Comparison of ENCODE assay signal across 25 mouse cellular contexts in the genomic region with DNA sequence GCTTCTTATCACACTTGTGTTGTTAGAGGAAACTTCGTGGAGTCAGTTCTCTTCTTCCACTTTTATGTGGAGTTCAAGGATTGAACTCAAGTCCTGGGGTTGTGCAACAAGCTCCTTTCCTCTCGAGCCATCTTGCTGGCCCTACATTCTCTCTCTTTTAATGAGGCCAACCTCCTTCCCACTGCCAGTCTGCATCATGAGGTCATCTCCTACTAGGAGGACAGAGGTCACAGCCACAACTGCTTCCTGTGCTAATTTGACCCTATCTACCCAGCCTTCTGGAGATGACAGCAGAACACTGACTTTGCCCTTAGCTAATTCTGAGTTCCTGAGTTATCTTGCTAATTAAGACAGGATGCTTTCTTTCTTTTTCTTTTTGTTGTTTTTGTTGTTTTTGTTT. TPM values are rescaled to one million over a fixed set of nuclear protein-coding genes. Genes with fewer than 3 reads are reported as not detected.
"Had no signal": no experiment of that assay in that cellular context is flagged by ENCODE, and none has a peak within 500 bp of the region (broad histone marks: within the 10 kb centered on the region; RNA-seq: fewer than 3 reads in every experiment).

No protein-coding gene starts in this region.

- H3K27ac ChIP-seq: kidney, postnatal 0 days; layer of hippocampus, adult 2 months; limb, embryonic 10.5 days; limb, embryonic 13.5 days; liver, embryonic 12.5 days; liver, embryonic 15.5 days; lung, embryonic 15.5 days; midbrain, embryonic 12.5 days; midbrain, embryonic 15.5 days; neural tube, embryonic 12.5 days; neural tube, embryonic 15.5 days; stomach, embryonic 15.5 days had no signal

- H3K4me1 ChIP-seq: limb, embryonic 10.5 days; limb, embryonic 13.5 days; lung, embryonic 15.5 days; midbrain, embryonic 12.5 days; midbrain, embryonic 15.5 days; neural tube, embryonic 12.5 days; neural tube, embryonic 15.5 days; stomach, embryonic 15.5 days had no signal

- H3K4me3 ChIP-seq: layer of hippocampus, adult 2 months; limb, embryonic 10.5 days; limb, embryonic 13.5 days; liver, embryonic 12.5 days; liver, embryonic 15.5 days; lung, embryonic 15.5 days; midbrain, embryonic 12.5 days; midbrain, embryonic 15.5 days; neural tube, embryonic 12.5 days; neural tube, embryonic 15.5 days; stomach, embryonic 15.5 days had no signal

- DNase-seq: kidney, postnatal 25 days; layer of hippocampus, adult 9-11 months; liver; lung, adult 18-20 months; lung, postnatal 10 days; lung, postnatal 36 days; right cerebral cortex, adult 18-20 months; right cerebral cortex, postnatal 14 days; right cerebral cortex, postnatal 4 days; thymus, postnatal 36 days had no signal

- ATAC-seq: liver, embryonic 12.5 days; midbrain, embryonic 15.5 days had no signal

RNA-seq across cellular contexts. Expression of gene Upk3bl, which starts 54.2 kb away (rescaled TPM):
- total RNA-seq: layer of hippocampus, adult 2 months; layer of hippocampus, postnatal 25 days; left cerebral cortex, postnatal 25 days; megakaryocyte-erythroid progenitor cell, adult 5-6 weeks had no signal
- polyA plus RNA-seq: midbrain, embryonic 15.5 days; neural tube, embryonic 15.5 days had no signal
